Mouse (Mus musculus) embryonic facial prominence, embryonic 11.5 days (tissue): Measurements from ENCODE around the gene BC034090. TPM values are rescaled to one million over a fixed set of nuclear protein-coding genes. Genes with fewer than 3 reads are reported as not detected.

Experiments used
- ATAC-seq: fragments of 200-750 bp; cut with Nextera tagmentation; replicated peaks from 2 replicates; pipeline ENCODE4 v1.8.0; 2017; ENCODE audit warnings: low read depth; ENCODE audit not compliant: insufficient number of reproducible peaks, low FRiP score, low TSS enrichment
- DNase-seq: peaks from one replicate; pipeline ENCODE4 v3.0.0-alpha.2; 2015; ENCODE audit warnings: low spot score
- H3K27ac ChIP-seq: fragments of 300-500 bp; sonication (generic); replicated peaks from 2 replicates; pipeline ENCODE4 v1.5.1; 2014; ENCODE audit warnings: mild to moderate bottlenecking, low read depth, low read length, control low read depth
- H3K27me3 ChIP-seq: fragments of 300-500 bp; sonication (generic); 2 replicates; pipeline ENCODE4 v1.6.1; 2014; ENCODE audit warnings: mild to moderate bottlenecking, low read length, moderate library complexity, mixed read lengths; ENCODE audit not compliant: control insufficient read depth, insufficient read depth
- H3K36me3 ChIP-seq: fragments of 300-500 bp; sonication (generic); replicated peaks from 2 replicates; pipeline ENCODE4 v1.6.1; 2014; ENCODE audit warnings: low read depth, mild to moderate bottlenecking, low read length, moderate library complexity, mixed read lengths; ENCODE audit not compliant: control insufficient read depth, insufficient read depth
- H3K4me1 ChIP-seq: fragments of 300-500 bp; sonication (generic); 2 replicates; pipeline ENCODE4 v1.6.1; 2014; ENCODE audit warnings: low read length, mixed read lengths; ENCODE audit not compliant: control insufficient read depth, insufficient read depth
- H3K4me2 ChIP-seq: fragments of 300-500 bp; sonication (generic); 2 replicates; pipeline ENCODE4 v1.6.1; 2014; ENCODE audit warnings: low read depth, mild to moderate bottlenecking, control low read depth, low read length, moderate library complexity
- H3K4me3 ChIP-seq: fragments of 300-500 bp; sonication (generic); 2 replicates; pipeline ENCODE4 v1.5.1; 2014; ENCODE audit warnings: low read depth, low read length, control low read depth
- H3K9ac ChIP-seq: fragments of 300-500 bp; sonication (generic); replicated peaks from 2 replicates; pipeline ENCODE4 v1.6.1; 2014; ENCODE audit warnings: mild to moderate bottlenecking, control low read depth, low read length
- H3K9me3 ChIP-seq: fragments of 300-500 bp; sonication (generic); replicated peaks from 2 replicates; pipeline ENCODE4 v1.6.1; 2016; ENCODE audit warnings: mild to moderate bottlenecking, low read length, inconsistent platforms, mixed read lengths; ENCODE audit not compliant: control insufficient read depth
- WGBS: fragments of 180-500 bp; shearing (Covaris S2); extraction: QIAGEN DNeasy Blood & Tissue Kit; methylation state at CpG from one replicate; pipeline ENCODE4 v1.1.7; 2014; 5-methylcytosine and 5-hydroxymethylcytosine counted together
- polyA plus RNA-seq: library from polyadenylated mRNA; unstranded; fragments of >200 nt; fragmentation: Nextera tagmentation; extraction: Ambion mirVana; gene quantifications from 2 replicates; pipeline ENCODE4 v1.2.1, GENCODE M21; 2014

BC034090 gene
- 2.6 and 3.6 TPM in 2 replicates for polyA plus RNA-seq

DNA sequence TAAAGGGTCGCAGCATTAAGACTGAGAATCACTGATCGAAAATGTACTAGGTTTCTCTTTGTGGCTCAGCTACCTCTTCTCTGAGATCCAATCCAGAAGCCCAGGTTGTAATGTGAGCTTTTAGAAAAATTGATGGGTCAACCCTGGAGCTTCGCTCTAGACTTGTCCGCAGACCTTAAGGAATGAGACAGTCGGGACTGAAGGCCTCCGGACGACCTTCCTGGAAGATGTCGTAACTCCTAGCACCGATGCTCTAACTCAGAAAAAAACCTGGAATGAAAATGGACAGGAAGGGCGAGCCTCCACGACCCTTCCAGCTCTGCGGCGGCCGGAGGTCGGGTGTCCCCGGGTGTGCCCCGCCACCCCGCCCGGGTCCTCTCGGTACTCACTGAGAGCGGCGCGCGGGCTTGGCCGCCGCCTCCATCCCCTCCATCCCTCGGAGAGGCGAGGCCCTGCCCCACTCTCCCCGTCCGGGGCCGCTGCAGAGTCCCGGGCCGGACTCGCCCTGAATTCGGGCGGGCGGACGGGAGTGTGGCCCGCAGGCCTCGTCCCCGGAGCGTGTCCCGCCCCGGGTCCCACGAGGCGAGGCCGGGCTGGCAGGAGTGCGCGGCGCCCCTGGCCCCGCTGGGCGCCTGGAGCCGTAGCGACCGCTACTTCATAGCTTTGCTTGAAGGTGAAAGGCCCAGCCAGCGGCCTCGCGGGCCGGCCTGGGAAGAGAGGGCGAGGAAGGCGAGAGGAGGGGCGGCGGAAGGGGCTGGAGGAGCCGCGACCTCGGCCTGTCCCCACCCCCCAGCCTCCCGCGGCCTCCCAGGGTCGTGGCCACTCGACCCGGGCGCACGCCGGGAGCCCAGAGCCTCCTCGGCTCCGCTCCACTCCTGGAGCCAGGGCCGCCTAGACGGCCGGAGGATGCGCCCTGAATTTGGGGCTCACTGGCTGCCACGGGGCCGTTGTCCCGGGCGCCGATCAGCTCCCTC, at the start of gene BC034090:
BC034090 (minus strand) TSS at position 648 of the 974 bp plus-strand sequence.
- Histone ChIP-seq H3K4me3 (peak within 1 kb of the TSS; percentile 60), H3K27me3 (no peaks in the 10 kb centered on the region), H3K4me2 (peak within 1 kb of the TSS; percentile 96), H3K9ac (peak within 1 kb of the TSS; percentile 92), H3K4me1 (peaks cover 2% of the 10 kb centered on the region; the same call in 1 of the 2 replicates), H3K36me3 (no peaks in the 10 kb centered on the region), H3K27ac (peak within 1 kb of the TSS; percentile 41; the same call in 1 of the 2 replicates), H3K9me3 (no peaks in the 10 kb centered on the region)
- peak; percentile 74 for ATAC-seq
- peak; percentile 58 for DNase-seq
- 1% methylated on average over 81 of the region's 85 CpGs for WGBS

DNA sequence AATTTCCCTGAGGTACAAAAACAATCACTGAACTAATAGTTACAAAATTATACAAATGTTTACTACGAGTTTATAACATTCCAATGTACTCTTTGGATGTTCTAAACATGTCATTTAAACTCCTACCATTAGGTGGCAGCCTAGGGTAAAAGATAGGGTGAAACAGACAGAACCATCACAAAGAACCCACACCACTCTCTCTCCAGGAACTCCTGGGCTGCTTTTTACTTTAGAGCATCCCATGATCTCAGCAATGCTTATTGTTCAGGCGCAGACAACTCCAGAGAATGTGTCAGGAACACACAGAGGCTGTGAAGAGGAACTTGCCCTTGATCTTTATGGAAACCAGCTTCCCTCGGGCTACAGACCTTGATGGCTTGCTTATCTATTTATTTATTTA, 49.2 kb upstream of the BC034090 start:
- 17% methylated on average over 3 of the region's 3 CpGs for WGBS
- Histone ChIP-seq H3K4me2 (no peak overlapping the region), H3K27ac (no peak overlapping the region), H3K9ac (no peak overlapping the region), H3K27me3 (no peaks in the 10 kb centered on the region), H3K4me1 (no peaks in the 10 kb centered on the region), H3K9me3 (no peaks in the 10 kb centered on the region), H3K4me3 (no peak overlapping the region), H3K36me3 (no peaks in the 10 kb centered on the region)
- ATAC-seq (no peak; the same call in 1 of the 2 replicates), DNase-seq (peak; percentile 89)

DNA sequence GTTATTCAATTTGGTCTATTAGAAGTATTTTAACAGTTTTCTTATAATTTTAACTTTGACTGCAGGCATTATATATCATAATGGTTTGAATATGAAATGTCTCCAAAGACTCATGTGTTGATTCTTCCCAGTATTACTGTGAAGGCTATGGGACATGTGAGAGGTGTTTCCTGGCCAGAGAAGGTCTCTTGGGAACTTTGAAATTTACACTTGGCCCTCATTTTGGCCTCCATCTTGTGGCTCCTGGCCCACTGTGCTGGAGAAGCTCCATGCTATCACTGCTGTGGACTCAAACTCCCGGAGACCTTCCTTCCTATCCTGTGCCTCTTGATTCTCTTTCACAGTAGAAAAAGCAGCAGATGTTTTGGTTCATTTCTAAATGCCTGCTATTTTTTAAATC, 45.2 kb upstream of the BC034090 start:
- DNase-seq (no peak), ATAC-seq (no peak)
- Histone ChIP-seq H3K4me3 (no peak overlapping the region), H3K27ac (no peak overlapping the region), H3K4me1 (no peaks in the 10 kb centered on the region), H3K4me2 (no peak overlapping the region), H3K9me3 (no peaks in the 10 kb centered on the region), H3K27me3 (no peaks in the 10 kb centered on the region), H3K36me3 (no peaks in the 10 kb centered on the region), H3K9ac (no peak overlapping the region)
- 83% methylated on average over 1 of the region's 1 CpGs for WGBS

- no peaks in the 10 kb centered on the region for H3K4me1 ChIP-seq
- no peaks in the 10 kb centered on the region for H3K36me3 ChIP-seq
- ATAC-seq (no peak), DNase-seq (no peak)
- no peak overlapping the region for H3K4me2 ChIP-seq
- no peak overlapping the region for H3K4me3 ChIP-seq
- H3K27ac ChIP-seq = no peak overlapping the region
- no peaks in the 10 kb centered on the region for H3K27me3 ChIP-seq
- H3K9ac ChIP-seq = no peak overlapping the region
- H3K9me3 ChIP-seq = no peaks in the 10 kb centered on the region
- 77% methylated on average over 3 of the region's 3 CpGs for WGBS
These were observed 43.8 kb upstream of the BC034090 start for GRCm38 (mm10) chr1:155288033-155288432.

- H3K27ac ChIP-seq = no peak overlapping the region
- no peak overlapping the region for H3K4me2 ChIP-seq
- no peaks in the 10 kb centered on the region for H3K27me3 ChIP-seq
- no peak overlapping the region for H3K9ac ChIP-seq
- no peaks in the 10 kb centered on the region for H3K36me3 ChIP-seq
- no peak overlapping the region for H3K4me3 ChIP-seq
- no peaks in the 10 kb centered on the region; the same call in 1 of the 2 replicates for H3K4me1 ChIP-seq
- H3K9me3 ChIP-seq = no peaks in the 10 kb centered on the region
- WGBS = 87% methylated on average over 7 of the region's 7 CpGs
- DNase-seq = no peak
- no peak for ATAC-seq
These were observed 39.6 kb upstream of the BC034090 start for GRCm38 (mm10) chr1:155283808-155284207.

- Histone ChIP-seq H3K4me2 (no peak overlapping the region), H3K4me3 (no peak overlapping the region), H3K27ac (no peak overlapping the region), H3K9me3 (no peaks in the 10 kb centered on the region), H3K27me3 (no peaks in the 10 kb centered on the region), H3K9ac (no peak overlapping the region; the same call in 1 of the 2 replicates), H3K4me1 (no peaks in the 10 kb centered on the region; the same call in 1 of the 2 replicates), H3K36me3 (no peaks in the 10 kb centered on the region)
- ATAC-seq = peak; percentile 84
- WGBS = 52% methylated on average over 18 of the region's 18 CpGs
- DNase-seq = peak; percentile 92
These were observed 37.0 kb upstream of the BC034090 start for GRCm38 (mm10) chr1:155281003-155281793.

GRCm38 (mm10) chr1:155280306-155280705, 36.1 kb upstream of the BC034090 start:
- Histone ChIP-seq H3K4me2 (no peak overlapping the region), H3K4me3 (no peak overlapping the region), H3K27me3 (no peaks in the 10 kb centered on the region), H3K9me3 (no peaks in the 10 kb centered on the region), H3K27ac (no peak overlapping the region), H3K36me3 (no peaks in the 10 kb centered on the region), H3K4me1 (no peaks in the 10 kb centered on the region; the same call in 1 of the 2 replicates), H3K9ac (no peak overlapping the region)
- ATAC-seq (no peak), DNase-seq (peak; percentile 43)
- WGBS = 58% methylated on average over 10 of the region's 10 CpGs
